Mouse (Mus musculus) stomach, embryonic 16.5 days (tissue): ENCODE data around the gene Ghr. TPM values are rescaled to one million over a fixed set of nuclear protein-coding genes. Genes with fewer than 3 reads are reported as not detected.

Experiments used
- ATAC-seq: fragments of 200-750 bp; cut with Nextera tagmentation; 2 replicates; pipeline ENCODE4 v1.8.0; 2017; ENCODE audit warnings: moderate number of reproducible peaks, moderate TSS enrichment; ENCODE audit not compliant: insufficient read depth, low FRiP score
- H3K27ac ChIP-seq: fragments of 300-500 bp; sonication (generic); 2 replicates; pipeline ENCODE4 v1.5.1; 2014; ENCODE audit warnings: low read length
- H3K27me3 ChIP-seq: fragments of 300-500 bp; sonication (generic); 2 replicates; pipeline ENCODE4 v1.6.1; 2014; ENCODE audit warnings: low read length, control low read depth, mixed read lengths; ENCODE audit not compliant: control insufficient read depth, insufficient read depth
- H3K36me3 ChIP-seq: fragments of 300-500 bp; sonication (generic); 2 replicates; pipeline ENCODE4 v1.6.1; 2014; ENCODE audit warnings: low read length; ENCODE audit not compliant: control insufficient read depth, insufficient read depth
- H3K4me1 ChIP-seq: fragments of 300-500 bp; sonication (generic); 2 replicates; pipeline ENCODE4 v1.6.1; 2014; ENCODE audit warnings: low read length, control low read depth, mixed read lengths; ENCODE audit not compliant: control insufficient read depth, insufficient read depth
- H3K4me2 ChIP-seq: fragments of 300-500 bp; sonication (generic); 2 replicates; pipeline ENCODE4 v1.6.1; 2014; ENCODE audit warnings: low read depth, low read length, mixed read lengths
- H3K4me3 ChIP-seq: fragments of 300-500 bp; sonication (generic); replicated peaks from 2 replicates; pipeline ENCODE4 v1.5.1; 2014; ENCODE audit warnings: mild to moderate bottlenecking, low read length
- H3K9ac ChIP-seq: fragments of 300-500 bp; sonication (generic); 2 replicates; pipeline ENCODE4 v1.6.1; 2014; ENCODE audit warnings: low read length
- H3K9me3 ChIP-seq: fragments of 300-500 bp; sonication (generic); replicated peaks from 2 replicates; pipeline ENCODE4 v1.6.1; 2016; ENCODE audit warnings: low read length, control low read depth; ENCODE audit not compliant: control insufficient read depth
- WGBS: fragments of 180-500 bp; shearing (Covaris S2); extraction: QIAGEN DNeasy Blood & Tissue Kit; methylation state at CpG from one replicate; pipeline ENCODE4 v1.1.7; 2014; 5-methylcytosine and 5-hydroxymethylcytosine counted together
- polyA plus RNA-seq: library from polyadenylated mRNA; unstranded; fragments of >200 nt; fragmentation: Nextera tagmentation; extraction: Ambion mirVana; gene quantifications from 2 replicates; pipeline ENCODE4 v1.2.1, GENCODE M21; 2015

The Ghr gene
- polyA plus RNA-seq, 1 experiment from 2014 or later: 125 TPM

DNA sequence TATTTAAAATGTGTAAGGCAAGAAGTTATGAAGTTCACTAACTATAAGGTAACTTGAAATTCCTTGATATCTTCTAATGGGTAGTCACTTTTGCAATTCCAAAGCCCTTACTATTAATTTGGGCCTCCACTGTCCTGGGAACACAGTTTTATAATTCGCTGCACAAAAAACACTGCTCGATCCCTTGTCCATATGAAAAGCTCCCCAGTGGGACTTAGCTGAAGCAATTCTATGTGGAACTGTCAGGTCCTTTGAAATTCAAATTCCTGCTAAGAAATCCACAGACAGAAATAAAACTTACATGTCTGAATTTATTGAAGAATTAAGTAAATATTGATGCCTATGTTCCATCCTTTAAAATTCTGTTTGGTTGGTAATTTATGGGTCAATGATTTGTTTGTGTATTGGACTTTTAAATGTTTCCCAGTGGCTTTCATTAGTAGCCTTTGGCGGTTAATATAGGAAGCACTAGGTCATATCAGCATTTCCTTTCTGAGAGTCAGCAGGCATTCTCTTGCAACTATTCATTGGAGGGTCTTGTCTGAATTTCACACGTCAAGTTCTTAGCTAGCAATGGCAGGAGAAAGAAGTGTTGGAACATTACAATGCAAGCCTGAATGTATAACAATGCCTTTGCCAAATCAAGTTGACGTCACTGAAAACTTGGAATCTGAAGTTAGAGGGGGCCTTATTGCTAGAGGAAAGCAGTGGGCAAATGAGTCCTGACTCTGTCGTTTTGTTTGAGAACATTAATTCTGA lies 233.8 kb downstream of the Ghr start:
- Histone ChIP-seq H3K4me1 (peaks cover 3% of the 10 kb centered on the region; the same call in 1 of the 2 replicates), H3K27me3 (no peaks in the 10 kb centered on the region), H3K4me3 (no peak overlapping the region), H3K36me3 (no peaks in the 10 kb centered on the region), H3K9ac (no peak overlapping the region), H3K4me2 (no peak overlapping the region), H3K27ac (no peak overlapping the region), H3K9me3 (no peaks in the 10 kb centered on the region)
- WGBS: 71% methylated on average over 6 of the region's 6 CpGs
- no peak for ATAC-seq

DNA sequence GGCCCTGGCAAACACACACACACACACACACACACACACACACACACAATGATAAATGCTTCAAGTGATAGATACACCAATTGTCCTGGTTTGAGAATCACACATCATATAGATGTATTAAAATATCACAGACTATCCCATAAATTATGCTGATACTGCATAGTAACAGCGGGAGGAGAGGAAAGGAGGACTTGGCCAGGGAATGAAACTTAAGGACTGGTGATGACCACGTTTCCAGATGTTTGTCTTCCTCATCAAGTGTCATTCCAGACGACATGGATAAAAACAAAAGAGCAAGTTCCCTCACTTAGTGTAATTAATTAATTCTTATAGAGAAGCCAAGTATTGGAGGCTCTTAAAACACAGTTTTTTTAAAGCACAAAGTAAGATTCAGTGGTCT lies 236.6 kb downstream of the Ghr start:
- WGBS: 46% methylated on average over 3 of the region's 3 CpGs
- no peak for ATAC-seq

DNA sequence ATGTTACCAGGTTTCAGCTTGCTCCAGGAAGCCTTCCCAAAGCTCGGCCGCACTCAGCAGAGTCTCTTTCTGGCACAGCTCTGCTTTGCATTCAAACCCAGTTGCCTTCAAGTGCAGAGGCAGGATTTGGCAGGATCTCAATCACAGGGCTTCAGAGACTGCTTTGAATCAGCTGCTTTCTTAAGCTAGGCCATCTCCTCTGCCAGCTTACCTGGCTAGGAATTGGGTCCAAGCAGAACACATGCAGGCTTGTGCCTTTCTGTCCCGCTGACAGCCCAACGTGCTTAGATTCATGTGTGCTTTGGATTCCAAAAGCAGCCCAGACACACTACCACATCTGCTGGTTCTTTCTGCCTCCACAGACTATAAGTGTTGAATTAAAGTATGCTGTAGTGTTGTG lies 238.7 kb downstream of the Ghr start:
- Histone ChIP-seq H3K4me1 (peaks cover 3% of the 10 kb centered on the region; the same call in 1 of the 2 replicates), H3K4me2 (no peak overlapping the region), H3K36me3 (peaks cover 9% of the 10 kb centered on the region), H3K9ac (no peak overlapping the region), H3K27me3 (no peaks in the 10 kb centered on the region), H3K4me3 (no peak overlapping the region), H3K27ac (no peak overlapping the region), H3K9me3 (no peaks in the 10 kb centered on the region)
- no peak for ATAC-seq
- 88% methylated on average over 4 of the region's 4 CpGs for WGBS

More for the DNA sequence above, 236.6 kb downstream of the Ghr start:
- Histone ChIP-seq H3K27me3 (no peaks in the 10 kb centered on the region), H3K9me3 (no peaks in the 10 kb centered on the region), H3K4me3 (no peak overlapping the region), H3K4me1 (peaks cover 3% of the 10 kb centered on the region; the same call in 1 of the 2 replicates), H3K4me2 (no peak overlapping the region), H3K9ac (no peak overlapping the region), H3K36me3 (no peaks in the 10 kb centered on the region), H3K27ac (no peak overlapping the region)

DNA sequence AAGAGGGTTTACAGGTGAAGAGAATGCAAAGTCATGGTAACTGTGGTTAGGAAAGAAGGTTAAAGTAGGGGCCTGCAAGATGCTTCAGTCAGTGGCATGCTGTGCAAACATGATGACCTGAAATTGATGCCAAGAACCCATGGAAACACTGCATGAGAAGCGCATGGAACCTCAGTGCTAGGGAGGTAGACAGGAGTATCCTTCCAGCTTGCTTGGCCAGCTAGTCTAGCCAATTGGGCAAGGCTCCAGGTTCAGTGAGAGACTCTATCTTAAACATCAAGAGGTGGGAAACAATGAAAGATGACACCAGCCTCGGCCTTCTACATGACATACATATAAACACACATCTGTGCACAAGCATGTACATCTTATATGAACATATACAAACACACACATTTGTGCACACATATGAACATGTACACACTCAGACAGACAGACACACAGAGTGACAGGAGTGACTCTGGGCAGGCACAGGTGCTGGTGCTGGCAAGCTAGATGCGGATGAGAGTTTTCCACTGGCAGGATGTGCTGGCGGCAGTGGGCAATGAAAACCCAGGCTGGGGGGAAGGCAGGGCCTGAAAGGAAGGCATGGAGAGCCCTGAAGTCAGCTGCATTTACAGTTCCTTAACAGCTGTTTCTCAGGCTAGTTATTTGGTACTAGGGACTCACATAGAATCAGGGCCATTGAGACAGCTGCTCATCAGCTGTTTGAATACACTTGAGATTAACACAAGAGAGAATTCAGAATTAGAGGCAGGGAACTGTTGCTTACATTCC lies 241.3 kb downstream of the Ghr start:
- H3K9ac ChIP-seq: no peak overlapping the region
- peaks cover 28% of the 10 kb centered on the region for H3K36me3 ChIP-seq
- H3K4me2 ChIP-seq: no peak overlapping the region
- H3K9me3 ChIP-seq: 0 out of 2 replicates have a peak, but pooled peaks cover 8% of the 10 kb centered on the region
- 79% methylated on average over 4 of the region's 4 CpGs for WGBS
- H3K4me1 ChIP-seq: peaks cover 2% of the 10 kb centered on the region; the same call in 1 of the 2 replicates
- H3K27ac ChIP-seq: no peak overlapping the region
- H3K27me3 ChIP-seq: no peaks in the 10 kb centered on the region
- no peak for ATAC-seq
- H3K4me3 ChIP-seq: no peak overlapping the region

DNA sequence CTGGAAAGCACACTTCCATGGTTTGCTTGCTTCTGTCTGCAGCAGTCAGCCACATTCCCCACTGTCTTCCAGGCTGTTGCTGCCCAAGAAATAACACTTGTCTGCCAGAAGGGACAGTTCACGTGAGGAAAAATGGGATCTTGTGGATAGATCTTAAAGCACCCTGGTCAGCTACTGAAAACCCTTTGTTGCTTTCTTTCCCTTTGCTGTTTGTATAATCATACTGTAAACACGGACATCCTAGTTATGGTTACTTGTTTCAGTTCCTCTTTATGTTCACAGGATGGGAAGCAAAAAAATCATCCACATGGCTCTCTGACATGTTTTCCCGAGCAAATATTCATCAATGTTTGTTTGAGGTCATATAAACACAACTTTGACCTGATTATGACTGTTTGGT lies 243.4 kb downstream of the Ghr start:
- Histone ChIP-seq H3K9ac (no peak overlapping the region), H3K36me3 (peaks cover 30% of the 10 kb centered on the region), H3K4me1 (no peaks in the 10 kb centered on the region), H3K4me2 (no peak overlapping the region), H3K9me3 (0 out of 2 replicates have a peak, but pooled peaks cover 8% of the 10 kb centered on the region), H3K4me3 (no peak overlapping the region), H3K27me3 (no peaks in the 10 kb centered on the region), H3K27ac (no peak overlapping the region)
- 61% methylated on average over 3 of the region's 3 CpGs for WGBS
- no peak for ATAC-seq

DNA sequence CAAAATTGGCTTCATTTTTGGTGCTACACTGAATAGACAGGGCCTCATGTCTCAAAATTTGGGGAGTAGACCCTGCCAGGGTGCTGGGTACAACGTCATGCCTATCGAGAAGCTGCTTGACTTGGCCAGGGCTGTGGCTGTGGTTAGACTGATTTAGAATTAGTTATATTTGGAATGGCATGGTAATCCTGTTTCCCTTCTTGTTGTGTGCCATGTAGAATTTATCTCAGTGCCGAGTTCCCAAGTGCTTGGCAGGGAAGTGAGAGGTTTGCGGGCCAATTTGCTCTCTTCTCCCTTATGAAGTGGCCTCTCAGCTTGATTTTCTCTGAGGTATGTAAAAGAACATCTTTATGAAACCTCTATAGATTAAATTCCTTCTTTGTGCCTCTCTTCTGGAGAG lies 250.8 kb downstream of the Ghr start:
- Histone ChIP-seq H3K4me1 (no peaks in the 10 kb centered on the region), H3K36me3 (peaks cover 11% of the 10 kb centered on the region), H3K4me3 (no peak overlapping the region), H3K9ac (no peak overlapping the region), H3K27ac (no peak overlapping the region), H3K4me2 (no peak overlapping the region), H3K9me3 (0 out of 2 replicates have a peak, but pooled peaks cover 3% of the 10 kb centered on the region), H3K27me3 (no peaks in the 10 kb centered on the region)
- WGBS: 87% methylated on average over 4 of the region's 4 CpGs
- no peak for ATAC-seq

DNA sequence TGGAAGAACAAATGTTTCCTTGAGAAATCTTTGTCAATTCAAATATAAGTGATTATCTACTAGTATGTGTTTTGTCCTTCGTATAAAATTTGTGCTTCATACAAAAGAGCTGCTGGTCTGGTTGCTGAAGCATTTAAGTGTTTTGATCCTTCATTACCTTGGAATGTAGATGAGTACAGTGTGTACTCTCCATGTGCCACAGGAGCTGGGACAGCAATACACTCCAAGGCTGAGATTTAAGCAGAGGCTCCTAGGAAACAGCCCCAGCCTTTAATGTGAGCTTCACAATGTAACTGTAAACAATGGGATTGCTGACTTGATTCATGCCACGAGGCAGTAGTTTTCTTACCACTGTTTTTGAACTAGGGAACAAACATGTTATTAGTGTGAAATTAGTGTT lies 251.5 kb downstream of the Ghr start:
- H3K27me3 ChIP-seq: no peaks in the 10 kb centered on the region
- H3K27ac ChIP-seq: no peak overlapping the region
- WGBS: 66% methylated on average over 2 of the region's 2 CpGs
- no peaks in the 10 kb centered on the region for H3K4me1 ChIP-seq
- no peaks in the 10 kb centered on the region for H3K9me3 ChIP-seq
- peaks cover 7% of the 10 kb centered on the region for H3K36me3 ChIP-seq
- H3K4me2 ChIP-seq: no peak overlapping the region
- no peak overlapping the region for H3K9ac ChIP-seq
- no peak overlapping the region for H3K4me3 ChIP-seq
- ATAC-seq: no peak

DNA sequence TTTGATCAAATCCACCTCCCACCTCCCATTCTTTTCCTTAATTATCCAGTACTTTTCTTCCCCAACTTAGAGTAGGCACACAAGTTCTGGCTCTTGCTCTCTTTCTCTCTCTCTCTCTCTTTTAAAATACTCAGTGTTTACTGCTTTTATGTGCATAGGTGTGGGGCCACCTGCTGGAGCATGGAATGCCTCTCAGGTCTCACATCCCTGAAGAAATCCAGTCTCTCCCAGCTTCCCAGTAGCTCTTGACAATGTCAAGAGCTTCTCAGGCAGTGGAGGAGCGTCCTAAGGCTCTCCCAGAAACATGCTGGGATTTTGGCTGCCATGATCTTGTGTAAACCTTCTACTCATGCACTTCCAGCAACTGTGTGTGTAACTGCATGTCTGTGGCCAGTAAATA lies 253.0 kb downstream of the Ghr start:
- ATAC-seq: no peak

DNA sequence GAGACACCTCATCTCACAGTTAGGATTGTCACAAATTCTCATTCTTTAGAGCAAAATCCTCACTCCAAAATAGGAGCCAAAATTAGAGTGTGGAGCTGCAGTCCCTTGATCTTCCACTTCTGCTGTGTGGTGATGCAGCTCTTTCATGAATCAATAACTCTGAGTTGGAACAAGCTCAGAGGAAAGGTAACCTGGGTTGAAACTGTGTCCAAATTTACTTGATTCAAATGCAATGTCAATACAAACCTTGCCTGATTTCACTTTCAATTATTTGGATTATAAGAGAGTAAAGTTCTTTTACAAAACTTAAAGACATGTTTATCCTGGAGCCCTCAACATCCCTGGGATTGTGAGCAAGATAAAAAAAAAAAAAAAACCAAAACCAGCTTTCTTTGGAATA lies 260.3 kb downstream of the Ghr start:
- H3K4me1 ChIP-seq: no peaks in the 10 kb centered on the region
- no peaks in the 10 kb centered on the region for H3K27me3 ChIP-seq
- no peaks in the 10 kb centered on the region for H3K9me3 ChIP-seq
- ATAC-seq: no peak
- H3K27ac ChIP-seq: no peak overlapping the region
- no peak overlapping the region for H3K9ac ChIP-seq
- H3K36me3 ChIP-seq: peaks cover 12% of the 10 kb centered on the region
- H3K4me2 ChIP-seq: no peak overlapping the region
- no peak overlapping the region for H3K4me3 ChIP-seq

More for the DNA sequence above, 253.0 kb downstream of the Ghr start:
- WGBS: 65% methylated on average over 1 of the region's 1 CpGs
- H3K9me3 ChIP-seq: no peaks in the 10 kb centered on the region
- H3K4me2 ChIP-seq: no peak overlapping the region
- H3K27me3 ChIP-seq: no peaks in the 10 kb centered on the region
- no peaks in the 10 kb centered on the region for H3K4me1 ChIP-seq
- no peak overlapping the region for H3K27ac ChIP-seq
- peaks cover 6% of the 10 kb centered on the region; the same call in 1 of the 2 replicates for H3K36me3 ChIP-seq
- H3K9ac ChIP-seq: no peak overlapping the region
- H3K4me3 ChIP-seq: no peak overlapping the region
